Mouse (Mus musculus) regulatory T cell (primary cell): ENCODE data around the gene Pi4kb.
"Not testable (repeated sequence)": the region's sequence is repeated elsewhere in the genome, so short reads cannot be mapped to it uniquely, and the experiment has no call there.

Experiments used
- in situ Hi-C: fragments of 300-600 bp; cut with MboI, MseI; formaldehyde crosslinking; loops from one replicate; pipeline ENCODE4 v1.15.1; 2025; ENCODE audit warnings: high pct_unique_total_duplicates

The Pi4kb gene

DNA sequence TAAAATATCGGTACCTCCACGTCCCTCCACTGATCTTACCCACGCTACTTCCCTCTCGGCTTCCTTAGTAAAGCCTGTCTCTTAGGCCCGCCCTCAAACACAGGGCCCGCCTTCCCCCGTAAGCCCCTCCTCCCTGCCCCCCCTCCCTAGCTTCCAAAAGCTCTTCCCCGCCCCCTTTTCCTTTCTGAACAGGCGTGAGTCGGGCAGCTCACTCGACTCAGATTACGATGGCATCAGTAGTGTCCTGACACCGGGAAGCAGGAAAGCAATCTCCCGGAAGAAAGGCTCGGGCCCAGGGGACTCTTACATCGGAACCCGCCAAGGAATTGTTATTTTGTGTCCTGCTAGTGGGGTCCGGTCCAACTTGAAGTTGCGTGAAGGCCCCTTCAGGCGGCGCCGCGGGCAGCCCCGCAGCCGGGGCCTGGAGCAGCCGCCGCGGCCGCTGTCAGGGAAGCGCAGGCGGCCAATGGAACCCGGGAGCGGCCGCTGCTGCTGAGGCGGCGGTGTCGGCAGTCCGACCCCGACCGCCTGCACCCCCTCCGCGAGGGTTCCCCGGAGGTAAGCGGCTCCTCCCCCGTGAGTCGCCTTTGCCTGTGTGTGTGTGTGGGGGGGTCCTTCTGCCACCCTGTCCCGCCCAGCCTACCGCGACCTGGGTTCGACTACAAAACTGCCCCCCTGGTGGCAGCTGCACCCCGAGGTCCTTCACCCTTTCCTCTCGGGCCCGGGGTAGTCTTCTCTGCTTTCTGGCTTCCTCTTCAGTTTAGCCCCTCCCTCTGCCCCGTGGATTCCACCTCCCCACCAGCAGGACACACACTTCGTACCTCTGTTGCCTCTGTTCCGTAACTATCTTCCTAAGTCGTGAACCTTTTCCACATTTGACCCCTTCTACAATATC, at the start of gene Pi4kb:
Gene Pi4kb (plus strand): TSS at position 204 of the 895 bp plus-strand sequence.
- in situ Hi-C loops, result no loop called here

DNA sequence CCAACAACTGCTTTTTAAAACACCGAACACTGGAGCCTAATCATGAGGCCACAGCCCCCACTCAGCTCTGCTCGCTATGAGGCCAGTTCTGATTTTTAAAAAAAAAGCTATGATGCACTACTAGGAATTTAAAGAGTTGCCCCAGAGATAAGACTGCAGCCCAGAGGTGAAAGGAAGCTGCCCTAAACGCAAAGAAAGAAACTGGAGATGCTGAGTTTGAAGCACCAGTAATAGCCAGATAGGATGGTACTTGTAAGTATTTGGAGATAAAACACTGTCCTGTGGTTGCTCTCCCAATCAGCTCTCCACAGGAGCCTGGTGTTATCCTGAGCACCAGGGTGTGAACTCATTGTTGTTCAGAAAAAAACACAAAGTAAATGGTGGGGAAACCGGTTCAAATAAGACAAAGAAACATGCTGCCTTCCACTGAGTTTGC, 48.2 kb upstream of the Pi4kb start:
- in situ Hi-C loops, result not testable (repeated sequence)

DNA sequence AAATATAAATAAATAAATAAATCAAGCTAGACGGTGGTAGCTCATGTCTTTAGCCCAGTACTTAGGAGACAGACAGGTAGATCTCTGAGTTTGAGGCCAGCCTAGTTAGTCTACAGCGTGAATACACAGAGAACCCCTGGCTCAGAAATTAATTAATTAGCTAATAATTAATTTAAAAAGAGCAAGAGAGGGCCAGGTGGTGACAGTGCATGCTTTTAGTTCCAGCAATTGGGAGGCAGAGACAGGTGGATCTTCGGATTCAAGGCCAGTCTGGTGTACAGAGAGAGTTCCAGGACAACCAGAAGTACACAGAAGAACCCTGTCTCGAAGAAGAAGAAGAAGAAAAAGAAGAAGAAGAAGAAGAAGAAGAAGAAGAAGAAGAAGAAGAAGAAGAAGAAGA, 45.6 kb upstream of the Pi4kb start:
- in situ Hi-C loops, result not testable (repeated sequence)

DNA sequence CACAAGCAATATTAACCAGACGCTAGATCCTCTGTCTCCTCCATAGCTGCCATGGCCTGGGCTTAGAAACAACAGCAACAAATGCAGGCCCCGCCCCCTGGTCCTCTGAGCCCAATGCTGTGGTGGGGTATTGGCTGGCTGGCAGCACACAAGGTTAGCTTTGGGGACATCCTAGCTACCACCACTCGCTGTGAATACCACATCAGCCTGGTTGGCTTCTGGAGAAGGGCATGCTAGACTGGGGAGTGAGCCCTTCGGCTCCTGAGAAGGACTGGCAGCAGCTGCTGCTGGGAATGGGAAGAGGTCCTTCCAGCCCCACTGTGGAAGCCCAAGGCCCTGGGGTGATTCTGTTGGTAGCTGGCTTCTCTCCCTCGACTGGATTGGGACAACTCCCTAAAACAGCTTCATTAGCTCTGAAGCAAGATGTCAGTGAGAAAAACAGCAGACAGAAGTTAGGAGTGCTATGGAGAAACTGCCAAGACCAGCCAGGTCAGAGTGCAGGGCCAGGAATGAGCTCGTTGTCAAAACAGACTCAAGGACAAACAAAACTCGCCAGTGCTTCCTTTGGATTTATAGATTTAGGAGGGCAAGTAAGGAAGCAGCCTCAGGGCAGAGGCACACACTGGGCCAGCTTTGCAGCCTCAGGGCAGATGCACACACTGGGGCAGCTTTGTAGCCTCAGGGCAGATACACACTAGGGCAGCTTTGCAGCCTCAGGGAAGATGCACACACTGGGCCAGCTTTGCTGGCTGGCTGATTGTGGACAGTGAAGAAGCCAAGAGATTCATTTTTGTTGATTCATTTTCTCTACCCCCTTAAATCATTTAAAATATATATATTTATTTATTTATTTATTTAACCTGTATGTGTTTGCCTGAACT, 43.9 kb upstream of the Pi4kb start:
- in situ Hi-C loops, result not testable (repeated sequence)

DNA sequence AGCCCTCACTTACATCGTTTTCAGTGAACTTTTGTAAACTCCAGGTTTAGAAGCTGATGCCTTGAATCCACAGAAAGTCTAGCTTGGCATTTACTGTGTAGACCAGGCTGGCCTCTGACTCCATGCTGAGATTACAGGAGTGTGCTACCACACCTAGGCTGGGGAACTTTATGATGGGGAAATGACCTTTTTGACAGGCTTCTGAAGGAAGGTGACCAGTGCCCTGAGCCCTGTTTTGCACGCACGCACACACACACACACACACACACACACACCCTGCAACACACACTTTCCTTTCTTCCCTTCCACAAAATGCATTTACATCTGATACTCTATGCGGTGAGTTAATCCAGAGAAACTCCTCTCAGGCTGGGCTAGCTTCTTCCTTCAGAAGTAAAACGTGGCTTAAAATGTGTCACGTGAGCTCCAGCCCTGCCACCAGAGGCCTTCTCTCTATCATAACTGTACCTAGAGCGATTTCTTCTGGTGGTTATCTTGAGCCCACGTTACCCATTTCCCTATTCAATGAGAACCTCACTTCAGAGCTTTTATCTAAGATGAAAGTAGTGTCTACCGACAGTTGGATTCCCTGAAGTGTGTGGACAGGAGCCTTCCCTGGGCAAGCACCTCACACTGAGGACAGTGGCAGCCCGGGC, 43.0 kb upstream of the Pi4kb start:
- in situ Hi-C loops, result not testable (repeated sequence)

DNA sequence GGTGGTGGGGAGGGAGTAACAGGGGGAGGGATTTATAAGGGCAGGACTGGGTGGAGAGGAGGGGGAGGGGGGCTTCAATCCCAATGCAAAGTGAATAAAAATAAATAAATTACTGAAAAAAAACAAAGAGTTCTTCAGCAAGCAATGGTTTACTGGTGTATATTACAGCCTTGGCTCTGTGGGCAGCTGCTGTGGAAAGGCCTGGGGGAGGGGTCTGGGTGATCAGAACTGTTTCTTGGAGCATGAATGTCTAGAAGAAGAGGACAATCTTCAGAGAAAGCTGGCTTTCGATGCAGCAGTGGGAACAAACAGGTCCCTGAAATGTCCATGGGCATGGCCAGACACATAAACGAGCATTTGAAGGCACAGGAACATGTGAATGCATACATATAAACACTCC, 42.3 kb upstream of the Pi4kb start:
- in situ Hi-C loops, result not testable (repeated sequence)

DNA sequence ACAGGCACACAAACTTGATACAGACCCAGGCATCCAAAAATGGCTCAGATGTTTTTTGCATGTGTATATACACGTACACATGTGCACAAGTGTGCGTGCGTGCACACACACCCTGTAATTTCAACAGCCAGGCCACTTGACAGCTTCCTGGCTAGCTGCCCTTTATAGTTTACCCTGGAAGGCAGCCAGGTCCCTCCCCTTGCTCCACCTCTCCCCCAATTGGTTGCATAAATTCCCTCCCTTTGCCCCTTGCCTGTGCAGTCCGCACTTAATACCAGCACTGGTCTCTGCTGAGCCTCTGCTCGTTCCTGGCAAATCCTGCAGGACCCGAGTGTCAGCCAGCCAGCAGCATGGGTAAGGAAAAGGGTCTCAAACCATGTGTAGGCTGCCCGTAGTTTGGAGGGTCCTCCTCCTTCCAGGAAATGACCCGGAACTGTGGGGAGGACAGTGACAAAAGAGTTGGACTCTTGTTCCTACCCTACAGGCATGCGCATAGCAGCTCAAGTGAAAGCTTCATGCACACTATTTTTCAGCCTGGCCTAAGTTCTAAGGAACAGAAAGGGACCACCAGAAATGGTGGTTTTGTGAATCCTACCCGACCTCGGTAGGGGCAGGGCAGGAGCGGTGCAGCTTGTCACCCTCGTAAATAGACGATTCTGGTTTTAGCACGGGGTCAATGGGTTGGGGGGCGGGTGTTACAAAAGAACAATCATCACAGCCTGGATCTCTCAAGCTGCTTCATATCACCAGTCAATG, 41.5 kb upstream of the Pi4kb start, which contains the start of gene Selenbp1:
Gene Selenbp1 (plus strand): TSS at position 248 of the 756 bp plus-strand sequence.
- in situ Hi-C loops, result no loop called here

DNA sequence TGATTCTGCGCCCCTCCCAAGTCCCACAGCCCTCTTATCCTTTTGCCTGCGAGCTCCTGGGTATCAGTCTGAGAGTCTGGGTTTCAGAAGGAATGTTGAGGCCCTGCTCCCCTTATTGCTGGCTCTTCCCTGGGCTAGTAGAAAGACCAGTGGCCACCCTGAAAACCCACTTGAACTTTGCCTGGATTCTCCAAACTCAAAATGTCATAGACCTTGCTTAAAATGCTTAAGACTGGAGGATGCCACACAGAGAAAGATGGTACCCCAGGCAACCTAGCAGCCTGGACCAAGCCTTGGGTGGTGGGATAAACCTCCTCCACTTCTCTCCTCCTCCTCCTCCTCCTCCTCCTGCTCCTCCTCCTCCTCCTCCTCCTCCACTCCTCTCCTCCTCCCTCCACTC, 40.9 kb upstream of the Pi4kb start:
- in situ Hi-C loops, result not testable (repeated sequence)

DNA sequence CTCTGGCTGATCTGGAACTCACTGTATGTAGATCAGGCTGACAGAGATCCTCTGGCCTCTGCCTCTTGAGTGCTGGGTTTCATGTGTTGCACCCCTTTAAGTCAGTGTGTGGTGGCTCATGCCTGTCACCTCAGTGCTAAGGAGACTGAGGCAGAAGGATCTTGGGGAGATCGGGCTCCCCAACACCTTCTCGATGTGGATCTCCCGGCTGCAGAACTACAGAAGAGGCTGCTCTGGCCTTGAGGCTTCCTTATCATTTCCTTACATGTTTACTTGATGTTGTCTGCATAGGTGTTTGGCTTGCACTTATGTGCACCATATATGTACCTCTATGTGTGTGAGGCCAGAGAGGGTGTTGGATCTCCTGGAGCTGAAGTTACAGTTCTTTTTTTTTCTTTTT, 40.0 kb upstream of the Pi4kb start:
- in situ Hi-C loops, result not testable (repeated sequence)

DNA sequence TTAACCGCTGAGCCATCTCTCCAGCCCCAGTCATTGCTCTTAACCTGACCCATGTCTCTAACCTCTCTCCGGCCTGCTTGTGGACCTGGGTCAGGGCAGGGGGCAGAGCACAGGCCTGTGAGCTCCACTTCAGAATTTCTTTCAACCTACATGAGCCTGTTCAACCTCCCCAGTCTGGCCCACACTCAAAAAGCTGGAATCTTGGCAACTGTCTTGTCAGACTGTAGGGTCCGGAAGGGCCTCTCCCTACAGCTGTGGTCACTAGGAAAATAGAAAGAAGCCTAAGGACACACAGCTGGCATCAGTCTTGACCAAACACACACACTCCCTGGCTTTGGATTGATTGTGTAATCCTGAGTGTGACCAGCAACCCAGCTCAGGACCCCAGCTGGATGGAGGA, 39.2 kb upstream of the Pi4kb start:
- in situ Hi-C loops, result loop anchor here (5.0 kb wide), 1 partner anchor 238 kb away; no protein-coding TSS in a partner anchor

DNA sequence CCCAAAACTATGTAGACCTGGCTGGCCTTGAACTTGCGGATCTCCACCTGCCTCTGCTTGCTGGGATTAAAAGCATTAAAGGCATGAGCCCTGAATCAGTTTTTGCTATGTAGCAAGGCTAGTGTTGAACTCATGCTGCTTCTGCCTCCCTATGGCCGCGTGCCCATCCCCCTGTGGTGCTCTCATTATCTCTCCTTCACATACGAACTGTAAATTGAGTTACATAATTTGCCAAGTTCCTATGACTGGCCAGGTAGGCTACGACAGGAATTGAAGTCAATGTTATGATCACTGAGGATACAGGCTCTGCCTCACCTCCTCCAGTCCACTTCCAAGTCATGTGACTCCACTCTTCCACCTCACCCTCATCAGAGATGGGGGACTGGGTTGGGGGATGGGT, 38.4 kb upstream of the Pi4kb start:
- in situ Hi-C loops, result loop anchor here (5.0 kb wide), 1 partner anchor 239 kb away; no protein-coding TSS in a partner anchor

DNA sequence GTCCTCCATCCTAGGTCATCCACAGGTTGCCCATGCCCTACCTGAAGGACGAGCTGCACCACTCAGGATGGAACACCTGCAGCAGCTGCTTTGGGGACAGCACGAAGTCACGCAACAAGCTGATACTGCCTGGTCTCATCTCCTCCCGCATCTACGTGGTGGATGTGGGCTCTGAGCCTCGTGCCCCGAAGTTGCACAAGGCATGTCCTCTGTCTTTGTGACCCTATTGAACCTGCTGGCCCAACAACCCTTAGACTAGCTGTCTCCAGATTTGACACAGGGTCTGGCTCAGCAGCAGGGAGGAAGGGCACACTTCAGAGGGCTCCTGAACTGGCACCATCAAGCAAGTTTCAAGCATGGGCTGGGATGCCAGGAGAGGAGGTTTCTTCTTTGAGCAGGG, 37.3 kb upstream of the Pi4kb start:
- in situ Hi-C loops, result loop anchor here (5.0 kb wide), 1 partner anchor 240 kb away; no protein-coding TSS in a partner anchor

DNA sequence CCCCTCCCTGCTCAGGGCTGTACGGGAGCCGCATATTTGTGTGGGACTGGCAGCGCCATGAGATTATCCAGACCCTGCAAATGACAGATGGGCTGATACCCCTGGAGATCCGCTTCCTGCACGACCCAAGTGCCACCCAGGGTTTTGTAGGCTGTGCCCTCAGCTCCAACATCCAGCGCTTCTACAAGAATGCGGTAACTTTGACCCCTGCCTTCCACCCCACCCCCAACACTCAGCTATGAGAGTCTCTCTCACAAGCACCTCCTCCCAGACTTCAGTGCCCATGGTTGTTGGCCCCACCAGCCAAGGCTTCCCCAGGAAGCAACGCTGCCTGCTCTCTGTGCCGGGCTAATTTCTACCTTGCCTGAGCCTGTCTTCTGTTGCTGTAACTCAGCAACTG, 34.5 kb upstream of the Pi4kb start:
- in situ Hi-C loops, result not testable (repeated sequence)

DNA sequence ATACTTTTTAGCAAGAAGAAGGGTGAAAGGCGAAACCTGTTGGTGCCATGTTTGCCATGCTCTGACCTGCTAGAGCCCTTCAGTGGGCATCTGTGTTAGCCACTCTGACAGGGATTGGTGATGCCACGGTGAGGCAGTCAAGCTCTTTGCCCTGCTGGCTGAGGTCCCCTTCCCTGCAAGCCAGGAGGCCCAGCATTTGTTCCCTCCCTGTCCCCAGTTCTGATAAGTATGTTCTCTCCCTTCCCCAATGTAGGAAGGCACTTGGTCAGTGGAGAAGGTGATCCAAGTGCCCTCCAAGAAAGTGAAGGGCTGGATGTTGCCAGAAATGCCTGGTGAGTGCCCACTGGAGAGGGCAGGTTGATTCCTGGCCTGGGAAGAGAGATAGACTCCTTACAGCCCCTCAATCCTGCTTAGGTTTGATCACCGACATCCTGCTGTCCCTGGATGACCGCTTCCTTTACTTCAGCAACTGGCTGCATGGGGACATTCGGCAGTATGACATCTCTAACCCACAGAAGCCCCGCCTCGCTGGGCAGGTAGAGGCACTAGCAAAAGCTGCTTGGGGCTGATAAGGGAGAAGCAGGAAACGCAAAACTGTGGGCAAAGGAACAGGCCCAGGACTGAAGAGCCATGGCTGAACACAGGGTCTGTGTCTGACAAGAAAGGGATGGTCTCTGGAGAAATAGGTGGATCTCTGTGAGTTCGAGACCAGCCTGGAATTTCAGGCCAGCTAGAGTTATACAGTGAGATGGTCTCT, 32.1 kb upstream of the Pi4kb start:
- in situ Hi-C loops, result not testable (repeated sequence)

DNA sequence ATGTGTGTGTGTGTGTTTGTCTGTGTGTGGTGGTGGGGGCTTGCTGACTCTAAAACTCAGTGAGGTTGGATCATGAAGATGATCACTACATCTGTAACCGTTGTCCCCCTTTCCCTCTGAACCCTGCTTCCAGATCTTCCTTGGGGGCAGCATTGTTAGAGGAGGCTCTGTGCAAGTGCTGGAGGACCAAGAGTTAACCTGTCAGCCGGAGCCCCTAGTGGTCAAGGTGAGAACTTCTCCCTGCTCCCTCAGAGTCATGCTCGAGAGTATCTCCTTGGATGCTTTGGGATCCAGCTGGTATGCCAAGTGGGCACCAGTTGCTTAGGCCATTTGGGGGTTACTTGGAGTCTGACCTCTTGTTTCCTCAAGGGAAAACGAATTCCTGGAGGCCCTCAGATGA, 30.8 kb upstream of the Pi4kb start:
- in situ Hi-C loops, result not testable (repeated sequence)

DNA sequence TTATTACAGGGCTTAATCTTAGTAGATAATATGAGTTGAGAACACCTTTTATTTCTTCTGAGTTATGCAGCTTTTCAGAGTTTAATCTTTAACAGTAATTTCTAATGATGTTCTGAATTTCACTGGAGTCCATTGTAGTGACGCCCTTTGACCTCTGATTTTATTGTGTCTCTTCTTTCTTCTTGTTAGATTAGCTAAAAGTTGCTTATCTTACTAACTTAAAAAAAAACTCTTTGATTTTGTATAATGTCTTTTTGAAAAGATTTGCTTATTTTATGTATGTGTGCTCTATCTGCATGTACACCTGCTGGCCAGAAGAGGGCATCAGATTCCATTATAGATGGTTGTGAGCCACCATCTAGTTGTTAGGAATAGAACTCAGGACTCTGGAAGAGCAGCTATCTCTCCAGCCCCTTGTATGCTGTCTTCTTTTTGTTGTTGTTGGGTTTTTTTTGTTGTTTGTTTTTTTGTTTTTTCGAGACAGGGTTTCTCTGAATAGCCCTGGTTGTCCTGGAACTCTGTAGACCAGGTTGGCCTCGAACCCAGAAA, 26.4 kb upstream of the Pi4kb start:
- in situ Hi-C loops, result no loop called here

DNA sequence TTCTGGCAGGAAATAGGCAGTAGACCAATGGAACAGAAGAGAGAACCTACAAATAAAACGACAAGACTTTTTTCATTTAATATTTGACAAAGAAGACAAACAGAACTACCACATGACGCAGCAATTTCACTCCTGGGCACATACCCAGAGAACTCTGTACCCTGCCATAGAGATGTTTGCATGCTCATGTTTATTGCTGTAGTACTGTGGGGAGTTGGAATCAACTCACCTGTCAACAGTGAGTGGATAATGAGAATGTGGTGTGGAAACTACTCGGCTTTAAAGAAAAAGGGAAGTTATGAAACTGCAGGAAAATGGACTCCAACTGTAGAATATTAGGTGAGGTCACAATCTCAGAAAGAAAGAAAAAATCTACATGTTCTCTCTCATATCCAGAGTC, 24.9 kb upstream of the Pi4kb start:
- in situ Hi-C loops, result no loop called here

DNA sequence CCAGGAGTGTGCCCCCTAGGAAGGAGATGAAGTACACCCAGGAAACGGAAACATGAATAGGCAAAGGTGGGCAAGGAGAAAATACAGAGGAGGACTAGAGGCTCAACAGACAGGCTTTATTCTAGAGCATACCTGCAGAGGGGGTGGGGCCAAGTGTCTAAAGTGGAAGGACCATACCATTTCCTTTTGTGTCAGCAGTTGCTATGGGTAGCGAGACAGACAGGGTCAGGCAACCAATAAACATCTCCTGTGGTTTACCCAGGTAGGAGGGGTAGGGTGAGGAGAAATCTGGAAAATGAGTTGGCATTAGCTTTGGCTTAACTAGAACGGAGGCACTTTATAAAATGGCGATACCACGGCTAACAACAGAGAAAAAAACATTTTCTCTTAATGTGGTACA, 21.7 kb upstream of the Pi4kb start:
- in situ Hi-C loops, result no loop called here

DNA sequence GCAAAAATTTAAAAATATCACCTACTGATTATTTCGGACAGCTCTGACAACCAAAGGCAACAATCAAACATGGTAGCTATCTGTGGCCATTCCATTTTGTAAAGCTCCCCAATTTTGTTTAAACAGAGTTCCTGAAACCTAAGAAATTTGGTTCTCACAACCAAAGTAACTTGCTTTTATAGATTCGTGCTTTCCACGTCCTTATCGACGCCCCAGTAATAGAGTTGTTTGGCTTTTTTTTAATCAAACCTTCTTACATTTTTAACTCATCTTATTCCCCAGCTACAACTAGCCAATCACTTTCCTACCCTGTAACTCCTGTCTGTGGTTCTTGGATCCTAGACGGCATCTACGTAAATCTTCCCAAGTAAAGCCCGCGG, 21.2 kb upstream of the Pi4kb start:
- in situ Hi-C loops, result no loop called here
